Comparison of ENCODE assay signal across 15 mouse cellular contexts in genomic region chr17:79991166-79991958, GRCm38 (mm10).
DNase-seq lines count a peak whose midpoint lies in the region; ATAC-seq lines count a peak whose summit lies in the region.
"Had no signal": no experiment of that assay in that cellular context is flagged by ENCODE, and none has a peak within 500 bp of the region (broad histone marks: within the 10 kb centered on the region; RNA-seq: fewer than 3 reads in every experiment).

No protein-coding gene starts in this region.

- H3K9me3 ChIP-seq in embryonic facial prominence, embryonic 13.5 days: no peaks in the 10 kb centered on the region
- no peaks in the 10 kb centered on the region for H3K9me3 ChIP-seq in embryonic facial prominence, embryonic 10.5 days
- H3K9me3 ChIP-seq in forebrain, embryonic 12.5 days: no peaks in the 10 kb centered on the region
- H3K9me3 ChIP-seq: limb, embryonic 15.5 days; midbrain, embryonic 12.5 days had no signal

- no peak for ATAC-seq in embryonic facial prominence, embryonic 13.5 days (ENCODE audit: insufficient number of reproducible peaks, insufficient read depth, low FRiP score, low TSS enrichment, low read depth)
- no peak for ATAC-seq in forebrain, embryonic 12.5 days (ENCODE audit: low FRiP score)
- ATAC-seq: intestine, embryonic 16.5 days had no signal

- peaks cover 12% of the 10 kb centered on the region for H3K4me1 ChIP-seq in embryonic facial prominence, embryonic 13.5 days
- no peaks in the 10 kb centered on the region for H3K4me1 ChIP-seq in embryonic facial prominence, embryonic 10.5 days
- no peaks in the 10 kb centered on the region for H3K4me1 ChIP-seq in forebrain, embryonic 12.5 days
- H3K4me1 ChIP-seq: midbrain, embryonic 12.5 days had no signal

- no peaks in the 10 kb centered on the region for H3K27me3 ChIP-seq in embryonic facial prominence, embryonic 13.5 days
- H3K27me3 ChIP-seq in embryonic facial prominence, embryonic 10.5 days (replicated peaks; ENCODE audit: low read depth, poor library complexity, severe bottlenecking): no peaks in the 10 kb centered on the region
- H3K27me3 ChIP-seq in forebrain, embryonic 12.5 days: no peaks in the 10 kb centered on the region
- H3K27me3 ChIP-seq: limb, embryonic 15.5 days; midbrain, embryonic 12.5 days had no signal

- H3K4me2 ChIP-seq in embryonic facial prominence, embryonic 13.5 days: peak overlapping the region; percentile 20; the same call in 1 of the 2 replicates
- no peak overlapping the region for H3K4me2 ChIP-seq in forebrain, embryonic 12.5 days
- H3K4me2 ChIP-seq: limb, embryonic 15.5 days; midbrain, embryonic 12.5 days had no signal

- WGBS in embryonic facial prominence, embryonic 13.5 days: 65% methylated on average over 12 of the region's 12 CpGs
- 84% methylated on average over 12 of the region's 12 CpGs for WGBS in embryonic facial prominence, embryonic 10.5 days
- 89% methylated on average over 12 of the region's 12 CpGs for WGBS in forebrain, embryonic 12.5 days

- no peak for DNase-seq in embryonic facial prominence, embryonic 10.5 days (ENCODE audit: low spot score)
- peak; percentile 39 for DNase-seq in Muller cell, postnatal 12 days (ENCODE audit: inconsistent ontology term)
- peak; percentile 87 for DNase-seq in gastrocnemius, postnatal 25 days
- DNase-seq in kidney, postnatal 14 days: peak; percentile 37
- DNase-seq in spleen, postnatal 14 days (ENCODE audit: low spot score in 2 of 2): no peak
- DNase-seq in embryo, embryonic 10 days (ENCODE audit: low spot score): no peak
- DNase-seq: cerebellum, adult 11-12 months; heart, postnatal 36 days; lung, postnatal 10 days; retina, postnatal 1 day had no signal

- H3K9ac ChIP-seq in embryonic facial prominence, embryonic 13.5 days: no peak overlapping the region
- no peak overlapping the region for H3K9ac ChIP-seq in forebrain, embryonic 12.5 days
- H3K9ac ChIP-seq: limb, embryonic 15.5 days; midbrain, embryonic 12.5 days had no signal

- H3K27ac ChIP-seq in embryonic facial prominence, embryonic 13.5 days: 0 out of 2 replicates have a peak overlapping the region, but pooled peaks have one; percentile 0
- no peak overlapping the region for H3K27ac ChIP-seq in embryonic facial prominence, embryonic 10.5 days (replicated peaks)
- H3K27ac ChIP-seq in forebrain, embryonic 12.5 days: no peak overlapping the region
- H3K27ac ChIP-seq: limb, embryonic 15.5 days; midbrain, embryonic 12.5 days had no signal

- H3K36me3 ChIP-seq in embryonic facial prominence, embryonic 13.5 days: no peaks in the 10 kb centered on the region
- no peaks in the 10 kb centered on the region for H3K36me3 ChIP-seq in embryonic facial prominence, embryonic 10.5 days (replicated peaks)
- H3K36me3 ChIP-seq in forebrain, embryonic 12.5 days (replicated peaks): no peaks in the 10 kb centered on the region
- H3K36me3 ChIP-seq: limb, embryonic 15.5 days; midbrain, embryonic 12.5 days had no signal

- H3K4me3 ChIP-seq in embryonic facial prominence, embryonic 13.5 days: no peak overlapping the region
- no peak overlapping the region for H3K4me3 ChIP-seq in embryonic facial prominence, embryonic 10.5 days
- no peak overlapping the region for H3K4me3 ChIP-seq in forebrain, embryonic 12.5 days (replicated peaks)
- H3K4me3 ChIP-seq: limb, embryonic 15.5 days; midbrain, embryonic 12.5 days had no signal

Comparison
In these comparisons a context has a peak if more than half of its experiments do, and no peak if none do; other contexts are left out.
1. DNase-seq: peak in Muller cell, postnatal 12 days (single experiment), gastrocnemius, postnatal 25 days (single experiment) and kidney, postnatal 14 days (single experiment); none in embryonic facial prominence, embryonic 10.5 days (single experiment), spleen, postnatal 14 days (0 of 2) and embryo, embryonic 10 days (single experiment).